Mouse (Mus musculus): ENCODE measurements around the gene Spats2. TPM values are rescaled to one million over a fixed set of nuclear protein-coding genes. Genes with fewer than 3 reads are reported as not detected.
"Not testable (repeated sequence)": the region's sequence is repeated elsewhere in the genome, so short reads cannot be mapped to it uniquely, and the experiment has no call there.

Spats2 gene
- total RNA-seq, 2 experiments from 2014 or later, result 30.9 to 35.3 TPM

DNA sequence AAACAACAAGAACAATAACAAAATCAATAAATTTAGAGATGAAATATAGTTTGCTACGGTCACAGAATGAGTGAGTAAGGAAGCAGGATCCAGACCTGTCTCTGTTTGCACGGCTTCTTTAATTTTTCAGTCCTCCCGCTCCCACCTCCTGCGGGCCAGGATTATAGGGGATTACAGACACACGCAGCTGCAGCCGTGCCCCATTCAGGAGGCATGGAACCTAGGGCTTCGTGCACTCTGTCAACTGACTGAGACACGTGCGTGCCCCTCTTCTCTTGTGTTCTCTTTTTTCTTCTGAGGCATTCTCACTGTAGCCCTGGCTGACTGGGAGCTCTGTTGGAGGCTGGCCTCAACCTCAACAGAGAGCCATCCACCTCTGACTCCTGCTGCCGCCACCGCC, 3.7 kb downstream of the Spats2 start:
- no peak for DNase-seq (ENCODE audit: extremely low spot score in 1 of 2, low spot score in 1 of 2)

DNA sequence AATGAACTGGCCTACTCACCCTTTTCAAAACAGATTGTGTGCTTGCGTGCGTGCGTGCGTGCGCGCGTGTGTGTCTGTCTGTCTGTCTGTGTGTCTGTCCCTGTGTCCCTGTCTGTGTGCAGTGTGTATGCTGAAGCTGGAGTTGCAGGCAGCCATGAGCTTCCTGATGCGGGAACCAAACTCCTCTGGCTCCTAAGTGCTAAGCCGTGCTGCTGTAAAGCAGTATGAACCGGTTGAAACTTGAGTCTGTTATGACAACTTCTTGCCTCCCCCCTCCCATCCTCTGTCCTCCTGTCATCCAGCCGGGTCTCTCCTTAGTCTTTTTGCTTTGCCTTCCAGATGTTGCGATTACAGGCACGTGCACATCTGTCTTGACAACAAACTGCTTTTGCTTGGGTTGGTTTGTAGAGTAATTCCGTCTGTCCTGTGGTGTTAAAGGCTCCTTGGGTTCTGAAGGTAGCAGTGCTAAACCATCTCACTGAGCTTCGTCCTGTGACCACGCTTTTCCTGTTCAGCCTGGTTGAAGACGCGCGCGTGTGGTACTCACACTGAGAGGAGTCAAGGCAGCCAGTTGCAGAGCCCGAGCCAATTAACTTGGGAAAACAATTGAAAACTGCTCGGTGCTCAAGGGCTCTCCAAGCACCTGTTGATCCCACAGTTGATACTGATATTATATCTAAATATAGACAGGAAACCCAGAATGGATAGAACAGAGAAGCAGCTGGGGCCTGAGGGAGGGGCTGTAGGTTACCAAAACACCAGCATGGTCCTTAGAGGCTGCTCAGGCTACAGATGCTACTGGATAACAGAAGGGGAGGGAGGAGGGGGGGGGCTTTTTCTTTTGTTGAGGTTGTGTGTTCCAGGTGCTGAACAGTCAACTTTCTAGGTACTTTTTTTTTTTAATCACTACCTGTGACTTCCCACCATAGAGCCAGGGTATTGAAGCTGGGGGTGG, 4.5 kb downstream of the Spats2 start:
- DNase-seq (ENCODE audit: extremely low spot score in 1 of 2, low spot score in 1 of 2), result no peak

- no peak for DNase-seq (ENCODE audit: extremely low spot score in 1 of 2, low spot score in 1 of 2)
These were observed 12.7 kb downstream of the Spats2 start for GRCm38 (mm10) chr15:99138389-99138788.

DNA sequence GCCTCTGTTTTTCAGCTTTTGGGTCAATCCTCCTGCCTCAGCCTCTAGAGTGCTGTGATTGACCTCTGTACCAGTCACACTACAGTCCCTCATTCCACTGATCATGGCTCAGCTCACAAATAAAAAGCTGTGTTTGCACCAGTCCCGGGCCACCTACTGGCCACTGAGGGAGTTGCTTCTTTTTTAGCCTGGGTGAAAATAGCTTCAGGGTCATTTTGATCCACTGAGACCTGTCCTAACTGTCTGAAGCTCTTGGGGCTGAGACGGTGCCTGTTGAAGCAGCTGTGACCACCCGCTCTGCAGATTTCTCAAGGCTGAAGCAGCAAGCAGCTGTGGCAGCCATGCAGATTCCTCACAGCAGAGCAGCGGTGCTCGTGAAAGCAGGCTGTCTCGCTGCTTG, 14.0 kb downstream of the Spats2 start:
- DNase-seq (ENCODE audit: extremely low spot score in 1 of 2, low spot score in 1 of 2), result peak in 1 of 2 experiments; percentile 35

GRCm38 (mm10) chr15:99150516-99150915, 24.8 kb downstream of the Spats2 start:
- no peak for DNase-seq (ENCODE audit: extremely low spot score in 1 of 2, low spot score in 1 of 2)

- DNase-seq (ENCODE audit: extremely low spot score in 1 of 2, low spot score in 1 of 2), result no peak
These were observed 25.6 kb downstream of the Spats2 start for GRCm38 (mm10) chr15:99151324-99151723.

GRCm38 (mm10) chr15:99153466-99153865, 27.8 kb downstream of the Spats2 start:
- DNase-seq (ENCODE audit: extremely low spot score in 1 of 2, low spot score in 1 of 2), result no peak

DNA sequence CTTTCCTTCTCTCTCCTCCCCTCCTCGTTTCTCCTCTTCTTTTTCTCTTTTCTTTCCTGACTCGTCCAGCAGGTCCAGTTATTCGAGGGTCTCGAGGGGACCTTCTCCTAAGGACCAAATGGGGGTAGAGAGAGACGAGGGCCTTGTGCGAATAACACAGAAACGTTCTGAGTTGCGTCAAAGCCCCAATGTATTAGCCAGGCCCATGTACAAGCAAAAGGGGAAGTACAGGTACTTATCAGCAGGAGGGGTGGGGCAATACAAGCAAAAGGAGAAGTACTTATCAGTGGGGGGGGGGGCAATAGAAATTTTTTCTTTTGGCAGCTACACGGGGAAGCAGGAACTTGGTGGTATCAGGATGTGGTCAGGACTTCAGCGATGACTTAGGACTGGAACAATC, 28.8 kb downstream of the Spats2 start:
- DNase-seq (ENCODE audit: extremely low spot score in 1 of 2, low spot score in 1 of 2), result not testable (repeated sequence)

- DNase-seq (ENCODE audit: extremely low spot score in 1 of 2, low spot score in 1 of 2), result no peak
These were observed 38.0 kb downstream of the Spats2 start for GRCm38 (mm10) chr15:99163512-99164365.

DNA sequence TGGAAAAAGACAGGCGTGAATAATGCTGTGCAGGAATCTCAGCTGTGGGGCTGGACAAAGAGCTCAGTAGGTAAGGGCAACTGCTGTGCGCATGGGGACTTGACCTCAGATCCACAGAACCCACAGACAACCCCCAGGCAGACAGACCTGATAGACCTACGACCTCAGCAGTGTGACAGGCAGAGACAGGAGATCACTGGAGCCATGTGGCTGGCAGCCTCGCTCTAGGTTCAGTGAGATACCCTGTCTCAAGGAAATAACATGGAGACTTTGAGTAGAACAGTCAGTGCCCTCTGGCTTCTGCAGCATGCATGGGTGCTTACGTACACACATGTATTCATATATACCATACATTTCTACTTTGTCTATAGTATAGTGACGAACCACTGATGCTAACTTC, 46.4 kb downstream of the Spats2 start:
- no peak for DNase-seq (ENCODE audit: extremely low spot score in 1 of 2, low spot score in 1 of 2)

- DNase-seq (ENCODE audit: extremely low spot score in 1 of 2, low spot score in 1 of 2), result no peak
These were observed 53.9 kb downstream of the Spats2 start for GRCm38 (mm10) chr15:99179639-99180038.

DNA sequence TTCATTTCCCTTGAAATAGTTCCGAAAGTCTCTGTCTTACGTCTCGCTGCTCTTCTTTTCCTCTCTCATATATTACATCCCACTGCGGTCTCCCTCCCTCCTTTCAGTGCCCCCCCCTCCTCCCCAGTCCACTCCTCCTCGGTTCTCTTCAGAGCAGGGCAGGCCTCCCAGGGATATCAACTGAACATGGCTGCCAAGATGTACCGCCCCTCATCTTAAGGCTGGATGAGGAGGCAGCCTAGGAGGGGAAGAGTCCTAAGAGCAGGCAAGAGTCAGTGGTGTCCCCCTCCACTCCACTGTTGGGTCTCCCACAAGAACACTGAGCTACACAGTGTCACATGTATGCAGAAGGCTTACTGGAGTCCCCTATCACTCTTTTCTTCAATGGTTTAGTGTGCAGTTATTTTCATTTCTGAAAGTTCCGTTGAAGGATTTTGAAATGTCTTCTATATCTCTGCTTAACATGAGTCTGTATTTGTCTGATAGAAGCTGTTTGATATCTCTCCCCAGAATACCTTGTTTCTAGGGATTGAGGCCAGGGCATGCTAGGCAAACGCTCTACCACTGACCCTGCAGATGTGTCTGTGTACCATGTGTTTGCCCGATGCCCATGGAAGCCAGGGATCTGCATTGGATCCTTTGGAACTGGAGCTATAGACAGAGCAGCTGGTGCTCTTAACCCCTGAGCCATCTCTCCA, 58.6 kb downstream of the Spats2 start:
- no peak for DNase-seq (ENCODE audit: extremely low spot score in 1 of 2, low spot score in 1 of 2)

GRCm38 (mm10) chr15:99194358-99194757, 68.6 kb downstream of the Spats2 start:
- no peak for DNase-seq (ENCODE audit: extremely low spot score in 1 of 2, low spot score in 1 of 2)

GRCm38 (mm10) chr15:99195043-99195442, 69.3 kb downstream of the Spats2 start:
- no peak for DNase-seq (ENCODE audit: extremely low spot score in 1 of 2, low spot score in 1 of 2)

- DNase-seq (ENCODE audit: extremely low spot score in 1 of 2, low spot score in 1 of 2), result peak in 1 of 2 experiments; percentile 53
These were observed 73.0 kb downstream of the Spats2 start for GRCm38 (mm10) chr15:99198761-99199160.

DNA sequence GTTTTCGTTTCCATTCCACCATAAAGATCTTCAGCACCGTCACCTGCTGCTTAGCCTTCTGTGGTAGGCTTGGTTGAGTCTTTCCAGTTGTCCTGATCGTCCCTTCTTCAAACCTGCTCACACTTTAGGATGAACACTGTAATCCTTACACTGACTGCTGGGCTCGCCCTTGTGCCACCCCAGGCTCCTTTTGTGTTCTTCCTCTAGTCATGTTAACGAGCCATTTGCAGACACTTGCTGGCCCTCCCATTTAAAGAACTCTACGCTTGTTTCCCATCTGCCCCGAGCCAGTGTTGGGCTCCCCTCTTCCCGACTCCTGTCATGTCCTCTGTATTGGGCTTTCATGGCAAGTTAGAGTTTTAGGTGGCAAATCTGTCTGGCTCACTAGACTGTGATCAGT, 80.2 kb downstream of the Spats2 start:
- no peak for DNase-seq (ENCODE audit: extremely low spot score in 1 of 2, low spot score in 1 of 2)

GRCm38 (mm10) chr15:99213183-99213582, 87.5 kb downstream of the Spats2 start:
- no peak for DNase-seq (ENCODE audit: extremely low spot score in 1 of 2, low spot score in 1 of 2)

- no peak for DNase-seq (ENCODE audit: extremely low spot score in 1 of 2, low spot score in 1 of 2)
These were observed 89.2 kb downstream of the Spats2 start for GRCm38 (mm10) chr15:99214941-99215340.

DNA sequence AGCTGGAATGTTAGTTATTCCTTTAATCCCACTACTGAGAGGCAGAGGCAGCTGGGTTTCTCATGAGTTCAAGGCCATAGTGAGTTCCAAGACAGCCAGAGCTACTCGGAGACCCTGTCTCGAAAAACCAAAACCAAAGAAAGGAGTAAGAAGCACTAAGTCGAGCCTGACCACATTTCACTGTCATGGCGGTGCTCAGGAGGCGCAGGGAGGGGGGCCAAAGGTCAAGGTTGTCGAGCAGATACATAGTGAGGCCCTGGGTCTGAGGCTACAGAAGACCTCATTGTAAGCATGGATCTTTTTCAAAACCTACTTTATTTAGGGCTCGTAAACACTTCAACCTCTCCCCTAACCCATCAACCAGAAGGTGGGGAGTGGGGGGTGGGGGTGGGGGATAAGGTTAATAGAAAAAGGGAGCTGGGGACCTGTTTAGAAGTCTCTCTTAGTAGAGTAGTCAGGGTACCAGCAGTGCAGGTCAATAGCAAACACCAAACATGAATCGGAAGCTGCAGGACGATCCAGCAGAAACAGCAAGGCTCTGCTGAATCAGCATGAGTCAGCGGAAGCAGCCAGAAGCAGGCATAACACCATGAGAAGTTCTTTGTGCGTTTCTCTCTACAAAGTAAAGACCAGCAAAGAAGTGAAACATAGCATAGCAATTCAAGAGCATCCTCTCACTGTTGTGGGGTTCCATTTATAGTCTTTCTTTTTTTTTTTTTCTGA, 90.2 kb downstream of the Spats2 start:
- no peak for DNase-seq (ENCODE audit: extremely low spot score in 1 of 2, low spot score in 1 of 2)

- DNase-seq (ENCODE audit: extremely low spot score in 1 of 2, low spot score in 1 of 2), result no peak
These were observed 91.9 kb downstream of the Spats2 start for GRCm38 (mm10) chr15:99217630-99218029.
